Mouse (Mus musculus): Measurements from ENCODE around the gene Foxl1.

- TF ChIP-seq POLR2A (IDR thresholded peaks at IDR 0.05; ENCODE audit: borderline replicate concordance, extremely low read depth, insufficient read depth, insufficient read length, poor library complexity, severe bottlenecking), result no peak
- no peak for TF ChIP-seq CTCF (IDR thresholded peaks at IDR 0.05; ENCODE audit: borderline replicate concordance, extremely low read depth, insufficient read depth, insufficient read length)
Measured at GRCm38 (mm10) chr8:121129265-121129940, 1.7 kb downstream of the Foxl1 start.

Measured in brain, embryonic 14.5 days (tissue).